Mouse (Mus musculus) embryonic facial prominence, embryonic 12.5 days (tissue): ENCODE results near the gene Smpdl3b. TPM values are rescaled to one million over a fixed set of nuclear protein-coding genes. Genes with fewer than 3 reads are reported as not detected.

Source experiments
- ATAC-seq: fragments of 200-750 bp; cut with Nextera tagmentation; 2 replicates; pipeline ENCODE4 v1.8.0; 2017; ENCODE audit not compliant: insufficient number of reproducible peaks, insufficient read depth, low FRiP score, low TSS enrichment
- H3K27ac ChIP-seq: fragments of 300-500 bp; sonication (generic); 2 replicates; pipeline ENCODE4 v1.5.1; 2016; ENCODE audit warnings: mild to moderate bottlenecking
- H3K27me3 ChIP-seq: fragments of 300-500 bp; sonication (generic); 2 replicates; pipeline ENCODE4 v1.6.1; 2016; ENCODE audit warnings: mild to moderate bottlenecking, moderate library complexity
- H3K36me3 ChIP-seq: fragments of 300-500 bp; sonication (generic); 2 replicates; pipeline ENCODE4 v1.6.1; 2016; ENCODE audit warnings: mild to moderate bottlenecking
- H3K4me1 ChIP-seq: fragments of 300-500 bp; sonication (generic); 2 replicates; pipeline ENCODE4 v1.6.1; 2016
- H3K4me2 ChIP-seq: fragments of 300-500 bp; sonication (generic); replicated peaks from 2 replicates; pipeline ENCODE4 v1.6.1; 2016; ENCODE audit warnings: mild to moderate bottlenecking, moderate library complexity
- H3K4me3 ChIP-seq: fragments of 300-500 bp; sonication (generic); 2 replicates; pipeline ENCODE4 v1.5.1; 2016; ENCODE audit warnings: mild to moderate bottlenecking
- H3K9ac ChIP-seq: fragments of 300-500 bp; sonication (generic); 2 replicates; pipeline ENCODE4 v1.6.1; 2016; ENCODE audit warnings: mild to moderate bottlenecking, moderate library complexity
- H3K9me3 ChIP-seq: fragments of 300-500 bp; sonication (generic); 2 replicates; pipeline ENCODE4 v1.6.1; 2016; ENCODE audit warnings: mild to moderate bottlenecking, moderate library complexity
- WGBS: fragments of 180-500 bp; shearing (Covaris S2); methylation state at CpG from one replicate; pipeline ENCODE4 v1.1.7; 2016; 5-methylcytosine and 5-hydroxymethylcytosine counted together
- polyA plus RNA-seq: library from polyadenylated mRNA; unstranded; fragments of >200 nt; fragmentation: Nextera tagmentation; extraction: Ambion mirVana; gene quantifications from 2 replicates; pipeline ENCODE4 v1.2.1, GENCODE M21; 2016

Gene Smpdl3b
- polyA plus RNA-seq, 1 experiment from 2014 or later, result 4.2 TPM

DNA sequence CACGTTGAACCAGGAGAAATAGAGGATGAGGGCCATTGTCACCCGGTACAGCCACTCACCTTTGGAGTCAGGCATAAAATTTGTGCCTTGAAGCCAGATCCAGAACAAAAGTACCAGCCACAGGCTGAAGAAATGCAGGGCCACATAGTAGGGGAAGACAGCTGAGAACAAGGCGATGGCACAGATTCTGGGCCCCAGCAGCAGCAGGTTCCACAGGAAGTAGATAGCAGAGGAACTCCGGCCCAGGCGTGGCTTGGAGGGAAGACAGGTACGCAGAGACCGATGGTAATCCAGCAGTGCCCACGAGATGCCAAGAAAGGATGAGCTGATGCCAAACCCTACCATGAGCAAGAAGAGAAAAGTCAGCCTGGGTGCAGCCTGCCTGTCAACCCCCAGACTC is 28.8 kb downstream of the Smpdl3b start:
- Histone ChIP-seq H3K4me3 (no peak overlapping the region), H3K4me2 (no peak overlapping the region), H3K27me3 (no peaks in the 10 kb centered on the region), H3K9ac (no peak overlapping the region), H3K9me3 (no peaks in the 10 kb centered on the region), H3K4me1 (no peaks in the 10 kb centered on the region), H3K27ac (no peak overlapping the region), H3K36me3 (peaks cover 31% of the 10 kb centered on the region)
- 93% methylated on average over 8 of the region's 8 CpGs for WGBS
- ATAC-seq, result no peak

DNA sequence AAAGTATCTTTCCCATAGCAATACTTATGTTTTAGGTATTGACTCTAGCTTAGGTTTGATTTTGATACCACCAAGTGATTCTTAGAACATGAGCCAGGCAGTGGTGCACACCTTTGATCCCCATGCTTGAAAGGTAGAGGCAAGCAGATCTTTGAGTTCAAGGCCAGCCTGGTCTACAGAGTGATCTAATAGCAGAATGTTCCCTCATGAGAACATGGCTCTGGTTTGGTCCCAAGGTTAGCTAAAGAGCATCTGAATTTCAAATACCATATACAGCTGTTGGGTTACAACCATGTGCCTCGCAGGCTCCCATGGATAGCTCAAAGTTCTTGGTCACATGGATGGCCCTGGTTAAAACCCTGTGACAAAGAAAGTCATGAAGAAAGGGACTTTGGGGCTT is 38.8 kb downstream of the Smpdl3b start:
- H3K4me2 ChIP-seq, result no peak overlapping the region
- H3K27ac ChIP-seq, result no peak overlapping the region
- 100% methylated on average over 1 of the region's 1 CpGs for WGBS
- no peaks in the 10 kb centered on the region for H3K4me1 ChIP-seq
- no peak for ATAC-seq
- no peak overlapping the region for H3K4me3 ChIP-seq
- H3K36me3 ChIP-seq, result peaks cover 67% of the 10 kb centered on the region
- no peaks in the 10 kb centered on the region for H3K27me3 ChIP-seq
- H3K9ac ChIP-seq, result no peak overlapping the region
- H3K9me3 ChIP-seq, result no peaks in the 10 kb centered on the region

DNA sequence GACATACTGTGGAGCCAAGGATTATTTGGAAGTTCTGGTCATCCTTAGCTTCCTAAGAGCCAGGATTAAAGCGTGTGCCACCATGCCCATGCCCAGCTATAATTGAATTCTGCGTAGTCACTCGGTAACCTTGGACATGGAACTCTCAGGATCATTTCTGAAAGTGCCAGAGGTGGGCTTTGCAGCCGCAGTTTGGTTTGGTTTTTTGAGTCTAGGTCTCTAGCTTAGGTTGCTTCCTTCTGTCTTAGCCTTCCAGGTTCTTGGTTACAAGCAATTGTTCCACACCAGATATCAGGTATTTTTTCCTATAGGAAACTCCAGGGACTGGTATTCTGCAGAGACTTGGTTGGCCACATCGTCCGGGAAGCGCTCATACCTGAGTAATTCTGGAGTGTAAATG is 43.9 kb downstream of the Smpdl3b start:
- Histone ChIP-seq H3K4me2 (no peak overlapping the region), H3K9me3 (no peaks in the 10 kb centered on the region), H3K4me1 (no peaks in the 10 kb centered on the region), H3K36me3 (peaks cover 68% of the 10 kb centered on the region), H3K27me3 (no peaks in the 10 kb centered on the region), H3K27ac (no peak overlapping the region), H3K9ac (no peak overlapping the region), H3K4me3 (no peak overlapping the region)
- no peak for ATAC-seq
- 94% methylated on average over 7 of the region's 7 CpGs for WGBS

DNA sequence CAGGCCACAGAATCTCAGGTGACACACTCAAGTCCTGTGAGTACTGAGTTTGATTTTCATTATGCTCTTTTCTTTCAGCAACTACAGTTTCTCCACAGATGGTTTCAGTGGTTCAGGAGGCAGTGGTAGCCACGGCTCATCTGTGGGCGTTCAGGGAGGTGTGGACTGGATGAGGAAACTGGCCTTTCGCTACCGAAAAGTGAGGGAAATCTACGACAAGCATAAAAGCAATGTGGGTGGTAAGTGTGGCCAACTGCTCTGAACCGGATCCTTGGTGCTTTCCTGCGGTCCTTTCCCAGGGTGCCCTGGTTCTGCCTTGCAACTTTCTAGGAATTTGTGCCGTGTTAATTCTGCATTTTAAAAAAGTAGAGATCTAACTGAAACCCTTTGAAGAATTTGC is 50.2 kb downstream of the Smpdl3b start:
- H3K4me1 ChIP-seq, result no peaks in the 10 kb centered on the region
- no peak overlapping the region for H3K4me2 ChIP-seq
- H3K4me3 ChIP-seq, result no peak overlapping the region
- H3K9ac ChIP-seq, result no peak overlapping the region
- H3K9me3 ChIP-seq, result no peaks in the 10 kb centered on the region
- no peak overlapping the region for H3K27ac ChIP-seq
- H3K27me3 ChIP-seq, result no peaks in the 10 kb centered on the region
- peaks cover 82% of the 10 kb centered on the region for H3K36me3 ChIP-seq
- WGBS, result 96% methylated on average over 8 of the region's 8 CpGs
- no peak for ATAC-seq

DNA sequence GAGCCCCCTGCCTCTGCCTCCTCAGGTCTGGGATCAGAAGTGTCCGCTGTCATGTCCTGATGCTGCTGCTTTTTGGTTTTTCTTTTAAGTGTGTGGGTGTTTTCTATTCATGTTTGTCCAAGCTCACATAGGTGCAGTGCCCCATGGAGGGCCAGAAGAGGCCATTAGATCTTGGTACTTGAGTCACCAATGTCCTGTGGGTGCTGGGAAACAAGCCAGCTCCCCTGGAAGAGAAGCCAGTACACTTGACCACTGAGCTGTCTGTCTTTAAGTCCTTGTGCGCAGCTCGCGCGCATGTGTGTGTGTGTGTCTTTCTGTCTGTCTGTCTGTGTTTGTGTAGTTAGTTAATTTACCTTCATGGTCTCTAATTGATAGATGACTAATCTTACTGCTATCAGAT is 55.0 kb downstream of the Smpdl3b start:
- H3K27ac ChIP-seq, result no peak overlapping the region
- H3K9ac ChIP-seq, result no peak overlapping the region
- 97% methylated on average over 5 of the region's 5 CpGs for WGBS
- no peak overlapping the region for H3K4me3 ChIP-seq
- no peaks in the 10 kb centered on the region for H3K27me3 ChIP-seq
- no peaks in the 10 kb centered on the region for H3K9me3 ChIP-seq
- H3K4me1 ChIP-seq, result no peaks in the 10 kb centered on the region
- ATAC-seq, result no peak
- H3K4me2 ChIP-seq, result no peak overlapping the region
- peaks cover 66% of the 10 kb centered on the region for H3K36me3 ChIP-seq

DNA sequence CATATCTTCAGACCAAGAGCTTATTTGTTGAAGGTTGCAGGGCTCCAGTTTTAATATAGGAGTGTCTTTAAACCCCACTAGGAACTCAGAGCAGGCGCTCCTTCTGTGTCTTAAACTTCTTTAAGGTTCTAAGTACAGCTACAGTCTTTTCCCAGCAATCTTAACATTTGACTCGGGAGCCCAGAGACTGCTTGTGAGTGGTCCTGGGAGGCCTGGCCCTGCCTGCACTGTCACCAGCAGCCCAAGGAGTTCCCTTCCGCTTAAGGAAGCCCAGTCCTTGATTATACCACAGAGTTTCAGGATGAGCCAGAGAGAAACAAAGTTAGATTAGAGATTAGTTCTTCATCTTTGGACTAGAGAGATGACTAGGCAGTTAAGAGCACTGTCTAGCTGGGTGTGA is 63.7 kb downstream of the Smpdl3b start:
- Histone ChIP-seq H3K4me2 (no peak overlapping the region), H3K27me3 (no peaks in the 10 kb centered on the region), H3K27ac (no peak overlapping the region), H3K9me3 (no peaks in the 10 kb centered on the region), H3K36me3 (peaks cover 44% of the 10 kb centered on the region), H3K4me1 (no peaks in the 10 kb centered on the region), H3K9ac (no peak overlapping the region), H3K4me3 (no peak overlapping the region)
- no peak for ATAC-seq
- 90% methylated on average over 3 of the region's 3 CpGs for WGBS

DNA sequence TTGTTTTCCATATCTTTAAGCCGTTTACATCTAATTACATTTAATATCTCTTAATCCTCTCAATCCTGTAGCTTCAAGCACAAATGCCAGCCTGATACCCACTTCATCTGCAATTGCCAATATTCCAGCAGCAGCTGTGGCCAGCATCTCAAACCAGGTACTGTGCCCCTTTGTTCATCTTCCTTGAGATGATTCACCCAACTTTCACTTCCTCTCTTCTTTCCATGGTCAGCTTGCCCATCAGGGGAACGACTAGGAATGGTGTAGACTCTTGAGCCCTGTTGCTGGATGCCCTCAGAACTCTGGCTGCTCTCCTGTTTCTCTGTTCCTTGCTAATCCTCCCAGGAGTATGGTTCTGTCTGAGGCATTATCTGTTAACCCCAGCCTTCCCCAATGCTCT is 67.4 kb downstream of the Smpdl3b start:
- H3K9ac ChIP-seq, result no peak overlapping the region
- no peak overlapping the region for H3K4me3 ChIP-seq
- no peak for ATAC-seq
- H3K4me1 ChIP-seq, result no peaks in the 10 kb centered on the region
- H3K4me2 ChIP-seq, result no peak overlapping the region
- peaks cover 45% of the 10 kb centered on the region for H3K36me3 ChIP-seq
- no peaks in the 10 kb centered on the region for H3K9me3 ChIP-seq
- WGBS, result 77% methylated on average over 2 of the region's 2 CpGs
- no peak overlapping the region for H3K27ac ChIP-seq
- no peaks in the 10 kb centered on the region for H3K27me3 ChIP-seq

Other genes with a start within 250 kb of the Smpdl3b start
- gene Sesn2, start 246.8 kb downstream of the Smpdl3b start, polyA plus RNA-seq, result 10.4 and 11.4 TPM in 2 replicates
- 1,152 and 1,208 TPM in 2 replicates for gene Atpif1, start 223.6 kb downstream of the Smpdl3b start, polyA plus RNA-seq
- 169 and 182 TPM in 2 replicates for gene Dnajc8, start 221.7 kb downstream of the Smpdl3b start, polyA plus RNA-seq
- 0.59 and 0.64 TPM in 2 replicates for gene Ptafr, start 193.2 kb downstream of the Smpdl3b start, polyA plus RNA-seq
- gene Eya3, start 118.3 kb downstream of the Smpdl3b start, polyA plus RNA-seq, result 35.8 and 36.0 TPM in 2 replicates
- gene Xkr8, start 24.7 kb downstream of the Smpdl3b start, polyA plus RNA-seq, result 6.6 and 7.1 TPM in 2 replicates
- gene Rpa2, start 11.1 kb upstream of the Smpdl3b start, polyA plus RNA-seq, result 133 and 138 TPM in 2 replicates
- 0.59 and 0.72 TPM in 2 replicates for gene Themis2, start 39.1 kb upstream of the Smpdl3b start, polyA plus RNA-seq
- 58.6 and 63.2 TPM in 2 replicates for gene Ppp1r8, start 85.9 kb upstream of the Smpdl3b start, polyA plus RNA-seq
- gene Stx12, start 127.3 kb upstream of the Smpdl3b start, polyA plus RNA-seq, result 69.6 and 71.3 TPM in 2 replicates
- 37.7 and 40.9 TPM in 2 replicates for gene Fam76a, start 165.3 kb upstream of the Smpdl3b start, polyA plus RNA-seq
- gene Fgr, start 216.8 kb upstream of the Smpdl3b start, polyA plus RNA-seq, result 0.29 and 0.39 TPM in 2 replicates